In genomic region chr15:99698533-99699085, GRCm38 (mm10) we compare ENCODE assay signal across 15 mouse cellular contexts. TPM values are rescaled to one million over a fixed set of nuclear protein-coding genes. Genes with fewer than 3 reads are reported as not detected.
DNase-seq lines count a peak whose midpoint lies in the region; ATAC-seq and TF ChIP-seq lines count a peak whose summit lies in the region.
"Had no signal": no experiment of that assay in that cellular context is flagged by ENCODE, and none has a peak within 500 bp of the region (broad histone marks: within the 10 kb centered on the region; RNA-seq: fewer than 3 reads in every experiment).

No protein-coding gene starts in this region.

- WGBS in forebrain, embryonic 12.5 days, result 40% methylated on average over 20 of the region's 20 CpGs
- 40% methylated on average over 20 of the region's 20 CpGs for WGBS in forebrain, postnatal 0 days
- 36% methylated on average over 20 of the region's 20 CpGs for WGBS in limb, embryonic 13.5 days
- WGBS in limb, embryonic 10.5 days, result 37% methylated on average over 20 of the region's 20 CpGs

- DNase-seq in forebrain, postnatal 0 days, result no peak
- no peak for DNase-seq in limb, embryonic 10.5 days (ENCODE audit: low spot score)
- peak; percentile 82 for DNase-seq in R1 (ENCODE audit: low read depth, low spot score)
- DNase-seq in retina, embryonic 14.5 days (ENCODE audit: low spot score), result no peak
- no peak for DNase-seq in left cerebral cortex, adult 18-20 months (ENCODE audit: low spot score in 2 of 2)
- DNase-seq: lung, adult 2 months; thymus, postnatal 36 days had no signal

- no peak for ATAC-seq in forebrain, embryonic 12.5 days (ENCODE audit: low FRiP score)
- no peak for ATAC-seq in forebrain, postnatal 0 days
- no peak for ATAC-seq in limb, embryonic 13.5 days (ENCODE audit: low FRiP score, low read depth)

- H3K9me3 ChIP-seq in forebrain, embryonic 12.5 days, result no peaks in the 10 kb centered on the region
- H3K9me3 ChIP-seq in forebrain, postnatal 0 days (ENCODE audit: low read length), result no peaks in the 10 kb centered on the region
- no peaks in the 10 kb centered on the region for H3K9me3 ChIP-seq in limb, embryonic 13.5 days
- no peaks in the 10 kb centered on the region for H3K9me3 ChIP-seq in limb, embryonic 10.5 days (replicated peaks)
- H3K9me3 ChIP-seq in megakaryocyte, embryonic 14.5 days, result no peaks in the 10 kb centered on the region
- H3K9me3 ChIP-seq: hindbrain, embryonic 15.5 days; midbrain, embryonic 12.5 days had no signal

- H3K27ac ChIP-seq in forebrain, embryonic 12.5 days, result no peak overlapping the region
- no peak overlapping the region for H3K27ac ChIP-seq in forebrain, postnatal 0 days (ENCODE audit: low read depth, low read length)
- H3K27ac ChIP-seq in limb, embryonic 13.5 days, result no peak overlapping the region
- no peak overlapping the region for H3K27ac ChIP-seq in limb, embryonic 10.5 days
- H3K27ac ChIP-seq: hindbrain, embryonic 15.5 days; midbrain, embryonic 12.5 days had no signal

- H3K4me1 ChIP-seq in forebrain, embryonic 12.5 days, result peaks cover 23% of the 10 kb centered on the region
- 0 out of 2 replicates have a peak, but pooled peaks cover 8% of the 10 kb centered on the region for H3K4me1 ChIP-seq in forebrain, postnatal 0 days (ENCODE audit: insufficient read depth)
- H3K4me1 ChIP-seq in limb, embryonic 13.5 days, result peaks cover 16% of the 10 kb centered on the region
- H3K4me1 ChIP-seq in limb, embryonic 10.5 days, result peaks cover 22% of the 10 kb centered on the region
- peaks cover 34% of the 10 kb centered on the region for H3K4me1 ChIP-seq in megakaryocyte, embryonic 14.5 days

- no peak overlapping the region; the same call in 1 of the 2 replicates for H3K4me3 ChIP-seq in forebrain, embryonic 12.5 days (replicated peaks)
- H3K4me3 ChIP-seq in forebrain, postnatal 0 days (ENCODE audit: low read depth, low read length), result no peak overlapping the region
- no peak overlapping the region for H3K4me3 ChIP-seq in limb, embryonic 13.5 days
- H3K4me3 ChIP-seq in limb, embryonic 10.5 days, result no peak overlapping the region; the same call in 1 of the 2 replicates
- peak overlapping the region; percentile 80 for H3K4me3 ChIP-seq in megakaryocyte, embryonic 14.5 days (replicated peaks)
- H3K4me3 ChIP-seq: hindbrain, embryonic 15.5 days; midbrain, embryonic 12.5 days had no signal

- no peak for TF ChIP-seq CTCF in forebrain, postnatal 0 days (IDR thresholded peaks at IDR 0.05; ENCODE audit: low read depth)

- H3K36me3 ChIP-seq in forebrain, embryonic 12.5 days (replicated peaks), result peaks cover 2% of the 10 kb centered on the region; the same call in 1 of the 2 replicates
- H3K36me3 ChIP-seq in forebrain, postnatal 0 days (ENCODE audit: insufficient read depth), result peaks cover 43% of the 10 kb centered on the region
- peaks cover 3% of the 10 kb centered on the region for H3K36me3 ChIP-seq in limb, embryonic 13.5 days
- peaks cover 7% of the 10 kb centered on the region for H3K36me3 ChIP-seq in limb, embryonic 10.5 days
- peaks cover 4% of the 10 kb centered on the region for H3K36me3 ChIP-seq in megakaryocyte, embryonic 14.5 days (replicated peaks; ENCODE audit: low read length)

- H3K4me2 ChIP-seq in forebrain, embryonic 12.5 days, result peak overlapping the region; percentile 10; the same call in 1 of the 2 replicates
- no peak overlapping the region for H3K4me2 ChIP-seq in forebrain, postnatal 0 days (ENCODE audit: low read depth)
- 0 out of 2 replicates have a peak overlapping the region, but pooled peaks have one; percentile 7 for H3K4me2 ChIP-seq in limb, embryonic 13.5 days (replicated peaks)
- H3K4me2 ChIP-seq: hindbrain, embryonic 15.5 days; midbrain, embryonic 12.5 days had no signal

- no peak overlapping the region for H3K9ac ChIP-seq in forebrain, embryonic 12.5 days
- H3K9ac ChIP-seq in forebrain, postnatal 0 days, result no peak overlapping the region
- H3K9ac ChIP-seq in limb, embryonic 13.5 days, result no peak overlapping the region; the same call in 1 of the 2 replicates
- H3K9ac ChIP-seq: hindbrain, embryonic 15.5 days; midbrain, embryonic 12.5 days had no signal

- H3K27me3 ChIP-seq in forebrain, embryonic 12.5 days, result peaks cover 23% of the 10 kb centered on the region
- H3K27me3 ChIP-seq in forebrain, postnatal 0 days (ENCODE audit: insufficient read depth, low read length), result no peaks in the 10 kb centered on the region
- peaks cover 29% of the 10 kb centered on the region for H3K27me3 ChIP-seq in limb, embryonic 13.5 days
- H3K27me3 ChIP-seq in limb, embryonic 10.5 days (ENCODE audit: low read depth, poor library complexity, severe bottlenecking), result peaks cover 44% of the 10 kb centered on the region
- peaks cover 59% of the 10 kb centered on the region for H3K27me3 ChIP-seq in megakaryocyte, embryonic 14.5 days (replicated peaks)
- H3K27me3 ChIP-seq: hindbrain, embryonic 15.5 days had no signal

RNA-seq across cellular contexts. Expression of gene Smarcd1, which starts 3.3 kb away (rescaled TPM):
- polyA plus RNA-seq in forebrain, embryonic 12.5 days (2016; fragmentation: Nextera tagmentation; extraction: Ambion mirVana), result 135 and 138 TPM in 2 replicates
- total RNA-seq in forebrain, postnatal 0 days (2014; rRNA removed), result 89.7 and 90.1 TPM in 2 replicates
- 93.6 and 107 TPM in 2 replicates for polyA plus RNA-seq in forebrain, postnatal 0 days (2015; fragmentation: Nextera tagmentation; extraction: Ambion mirVana)
- 54.0 and 58.7 TPM in 2 replicates for polyA plus RNA-seq in limb, embryonic 13.5 days (2015; fragmentation: Nextera tagmentation; extraction: Ambion mirVana)
- polyA plus RNA-seq in limb, embryonic 10.5 days (2016; fragmentation: Nextera tagmentation; extraction: Ambion mirVana), result 84.0 and 85.8 TPM in 2 replicates
- 20.3 and 45.0 TPM in 2 replicates for polyA plus RNA-seq in megakaryocyte, embryonic 14.5 days (2012; ENCODE audit: insufficient read depth, low replicate concordance)
- total RNA-seq in left cerebral cortex, adult 18-20 months (2021), result 100 to 1,000 TPM; 149 to 156 TPM

RNA-seq across cellular contexts. Expression of gene Gm17349, which starts 6.7 kb away (rescaled TPM):
- polyA plus RNA-seq in forebrain, embryonic 12.5 days (2016; fragmentation: Nextera tagmentation; extraction: Ambion mirVana), result not detected in 2 replicates
- not detected in 2 replicates for total RNA-seq in forebrain, postnatal 0 days (2014; rRNA removed)
- polyA plus RNA-seq in forebrain, postnatal 0 days (2015; fragmentation: Nextera tagmentation; extraction: Ambion mirVana), result not detected in 2 replicates
- not detected in 2 replicates for polyA plus RNA-seq in limb, embryonic 13.5 days (2015; fragmentation: Nextera tagmentation; extraction: Ambion mirVana)
- polyA plus RNA-seq in limb, embryonic 10.5 days (2016; fragmentation: Nextera tagmentation; extraction: Ambion mirVana), result not detected in 2 replicates
- 17.1 TPM in 1 of 2 replicates, not detected in the other for polyA plus RNA-seq in megakaryocyte, embryonic 14.5 days (2012; ENCODE audit: insufficient read depth, low replicate concordance)
- 1 to 10 TPM; 2.6 to 6.1 TPM for total RNA-seq in left cerebral cortex, adult 18-20 months (2021)
- total RNA-seq: granulocyte monocyte progenitor cell, adult 5-6 weeks had no signal
- polyA plus RNA-seq: hindbrain, embryonic 15.5 days; large intestine, adult 2 months; limb, embryonic 11.5 days; lung, adult 2 months; midbrain, embryonic 12.5 days had no signal

RNA-seq across cellular contexts. Expression of gene Gpd1, which starts 18.7 kb away (rescaled TPM):
- polyA plus RNA-seq in forebrain, embryonic 12.5 days (2016; fragmentation: Nextera tagmentation; extraction: Ambion mirVana), result 0.57 and 0.72 TPM in 2 replicates
- 6.0 and 6.1 TPM in 2 replicates for total RNA-seq in forebrain, postnatal 0 days (2014; rRNA removed)
- polyA plus RNA-seq in forebrain, postnatal 0 days (2015; fragmentation: Nextera tagmentation; extraction: Ambion mirVana), result 3.9 and 4.3 TPM in 2 replicates
- 0.27 and 0.55 TPM in 2 replicates for polyA plus RNA-seq in limb, embryonic 13.5 days (2015; fragmentation: Nextera tagmentation; extraction: Ambion mirVana)
- 0.29 and 0.59 TPM in 2 replicates for polyA plus RNA-seq in limb, embryonic 10.5 days (2016; fragmentation: Nextera tagmentation; extraction: Ambion mirVana)
- polyA plus RNA-seq in megakaryocyte, embryonic 14.5 days (2012; ENCODE audit: insufficient read depth, low replicate concordance), result 0.34 TPM in 1 of 2 replicates, not detected in the other
- total RNA-seq in left cerebral cortex, adult 18-20 months (2021), result 10 to 100 TPM; 76.6 to 82.3 TPM

RNA-seq across cellular contexts. Expression of gene Cox14, which starts 26.8 kb away (rescaled TPM):
- 167 and 168 TPM in 2 replicates for polyA plus RNA-seq in forebrain, embryonic 12.5 days (2016; fragmentation: Nextera tagmentation; extraction: Ambion mirVana)
- total RNA-seq in forebrain, postnatal 0 days (2014; rRNA removed), result 69.0 and 86.2 TPM in 2 replicates
- 177 and 209 TPM in 2 replicates for polyA plus RNA-seq in forebrain, postnatal 0 days (2015; fragmentation: Nextera tagmentation; extraction: Ambion mirVana)
- polyA plus RNA-seq in limb, embryonic 13.5 days (2015; fragmentation: Nextera tagmentation; extraction: Ambion mirVana), result 139 and 143 TPM in 2 replicates
- polyA plus RNA-seq in limb, embryonic 10.5 days (2016; fragmentation: Nextera tagmentation; extraction: Ambion mirVana), result 113 and 127 TPM in 2 replicates
- 83.6 and 145 TPM in 2 replicates for polyA plus RNA-seq in megakaryocyte, embryonic 14.5 days (2012; ENCODE audit: insufficient read depth, low replicate concordance)
- total RNA-seq in left cerebral cortex, adult 18-20 months (2021), result 100 to 1,000 TPM; 126 TPM

RNA-seq across cellular contexts. Expression of gene Asic1, which starts 28.4 kb away (rescaled TPM):
- polyA plus RNA-seq in forebrain, embryonic 12.5 days (2016; fragmentation: Nextera tagmentation; extraction: Ambion mirVana), result 14.7 and 18.2 TPM in 2 replicates
- 81.9 and 99.1 TPM in 2 replicates for total RNA-seq in forebrain, postnatal 0 days (2014; rRNA removed)
- 24.7 and 28.1 TPM in 2 replicates for polyA plus RNA-seq in forebrain, postnatal 0 days (2015; fragmentation: Nextera tagmentation; extraction: Ambion mirVana)
- 1.7 and 1.8 TPM in 2 replicates for polyA plus RNA-seq in limb, embryonic 13.5 days (2015; fragmentation: Nextera tagmentation; extraction: Ambion mirVana)
- 1.1 TPM in 2 replicates for polyA plus RNA-seq in limb, embryonic 10.5 days (2016; fragmentation: Nextera tagmentation; extraction: Ambion mirVana)
- not detected in 2 replicates for polyA plus RNA-seq in megakaryocyte, embryonic 14.5 days (2012; ENCODE audit: insufficient read depth, low replicate concordance)
- 10 to 100 TPM; 62.7 to 75.8 TPM for total RNA-seq in left cerebral cortex, adult 18-20 months (2021)
- total RNA-seq: granulocyte monocyte progenitor cell, adult 5-6 weeks had no signal
